Mouse (Mus musculus) heart, adult 2 months (tissue): ENCODE results near the gene Prdx6.

ENCODE experiments used
- CTCF ChIP-seq: fragments of 200-600 bp; IDR thresholded peaks from 2 replicates; pipeline ENCODE4 v1.8.1; 2022; ENCODE audit warnings: antibody characterized with exemption, mild to moderate bottlenecking, moderate library complexity
- EP300 ChIP-seq: fragments of 200-500 bp; IDR thresholded peaks from 2 replicates; pipeline ENCODE4 v1.6.1; 2011; ENCODE audit warnings: low read depth, low read length, control low read depth; ENCODE audit not compliant: insufficient read depth
- POLR2A ChIP-seq: fragments of 200-500 bp; IDR thresholded peaks from 2 replicates; pipeline ENCODE4 v1.6.1; 2011; ENCODE audit warnings: mild to moderate bottlenecking, low read depth, low read length, control low read depth; ENCODE audit not compliant: insufficient read depth

GRCm38 (mm10) chr1:161269346-161269745, 18.3 kb upstream of the Prdx6 start:
- TF ChIP-seq CTCF: no peak
- no peak for TF ChIP-seq POLR2A
- TF ChIP-seq EP300: no peak
